Mouse (Mus musculus) heart, embryonic 12.5 days (tissue): ENCODE measurements around the gene Rsph10b. TPM values are rescaled to one million over a fixed set of nuclear protein-coding genes. Genes with fewer than 3 reads are reported as not detected.
"Not testable (repeated sequence)": the region's sequence is repeated elsewhere in the genome, so short reads cannot be mapped to it uniquely, and the experiment has no call there.

Experiments
- ATAC-seq: fragments of 200-750 bp; cut with Nextera tagmentation; 2 replicates; pipeline ENCODE4 v1.8.0; 2017; ENCODE audit warnings: moderate TSS enrichment, moderate library complexity; ENCODE audit not compliant: insufficient number of reproducible peaks, low FRiP score
- H3K27ac ChIP-seq: fragments of 300-500 bp; sonication (generic); 2 replicates; pipeline ENCODE4 v1.5.1; 2016; ENCODE audit warnings: mild to moderate bottlenecking, moderate library complexity; ENCODE audit not compliant: poor library complexity, severe bottlenecking
- H3K27me3 ChIP-seq: fragments of 300-500 bp; sonication (generic); replicated peaks from 2 replicates; pipeline ENCODE4 v1.6.1; 2016; ENCODE audit warnings: mild to moderate bottlenecking, moderate library complexity
- H3K36me3 ChIP-seq: fragments of 300-500 bp; sonication (generic); 2 replicates; pipeline ENCODE4 v1.6.1; 2016; ENCODE audit warnings: mild to moderate bottlenecking, moderate library complexity
- H3K4me1 ChIP-seq: fragments of 300-500 bp; sonication (generic); replicated peaks from 2 replicates; pipeline ENCODE4 v1.6.1; 2016; ENCODE audit warnings: mild to moderate bottlenecking
- H3K4me2 ChIP-seq: fragments of 300-500 bp; sonication (generic); 2 replicates; pipeline ENCODE4 v1.6.1; 2016; ENCODE audit warnings: mild to moderate bottlenecking, moderate library complexity
- H3K4me3 ChIP-seq: fragments of 300-500 bp; sonication (generic); 2 replicates; pipeline ENCODE4 v1.5.1; 2016; ENCODE audit warnings: mild to moderate bottlenecking
- H3K9ac ChIP-seq: fragments of 300-500 bp; sonication (generic); 2 replicates; pipeline ENCODE4 v1.6.1; 2016; ENCODE audit warnings: mild to moderate bottlenecking, moderate library complexity
- H3K9me3 ChIP-seq: fragments of 300-500 bp; sonication (generic); replicated peaks from 2 replicates; pipeline ENCODE4 v1.6.1; 2016; ENCODE audit warnings: mild to moderate bottlenecking, moderate library complexity
- WGBS: fragments of 180-500 bp; shearing (Covaris S2); methylation state at CpG from one replicate; pipeline ENCODE4 v1.1.7; 2016; 5-methylcytosine and 5-hydroxymethylcytosine counted together
- polyA plus RNA-seq: library from polyadenylated mRNA; unstranded; fragments of >200 nt; fragmentation: Nextera tagmentation; extraction: Ambion mirVana; gene quantifications from 2 replicates; pipeline ENCODE4 v1.2.1, GENCODE M21; 2016

The Rsph10b gene
- polyA plus RNA-seq, 1 experiment from 2014 or later: 1.3 TPM

GRCm38 (mm10) chr5:143992661-143993060 lies 59.8 kb downstream of the Rsph10b start:
- Histone ChIP-seq H3K36me3 (peaks cover 98% of the 10 kb centered on the region), H3K9ac (peak overlapping the region; percentile 18; the same call in 1 of the 2 replicates), H3K27me3 (no peaks in the 10 kb centered on the region), H3K4me2 (no peak overlapping the region), H3K9me3 (no peaks in the 10 kb centered on the region), H3K4me1 (peaks cover 13% of the 10 kb centered on the region), H3K4me3 (no peak overlapping the region), H3K27ac (no peak overlapping the region)
- ATAC-seq: no peak
- 82% methylated on average over 10 of the region's 10 CpGs for WGBS

GRCm38 (mm10) chr5:143993260-143993659 lies 60.4 kb downstream of the Rsph10b start:
- Histone ChIP-seq H3K9ac (no peak overlapping the region), H3K36me3 (peaks cover 98% of the 10 kb centered on the region), H3K4me3 (no peak overlapping the region), H3K4me1 (peaks cover 13% of the 10 kb centered on the region), H3K4me2 (no peak overlapping the region), H3K27me3 (no peaks in the 10 kb centered on the region), H3K27ac (peak overlapping the region; percentile 63; the same call in 1 of the 2 replicates), H3K9me3 (no peaks in the 10 kb centered on the region)
- WGBS: 91% methylated on average over 8 of the region's 8 CpGs
- ATAC-seq: no peak

GRCm38 (mm10) chr5:143993849-143994248 lies 61.0 kb downstream of the Rsph10b start:
- Histone ChIP-seq H3K4me2 (no peak overlapping the region), H3K27me3 (no peaks in the 10 kb centered on the region), H3K9me3 (no peaks in the 10 kb centered on the region), H3K27ac (peak overlapping the region; percentile 63), H3K36me3 (peaks cover 98% of the 10 kb centered on the region), H3K4me3 (no peak overlapping the region), H3K4me1 (peaks cover 13% of the 10 kb centered on the region), H3K9ac (no peak overlapping the region)
- WGBS: 76% methylated on average over 5 of the region's 5 CpGs
- ATAC-seq: 0 out of 2 replicates have a peak, but pooled peaks have one; percentile 39

GRCm38 (mm10) chr5:143994632-143995365 lies 62.0 kb downstream of the Rsph10b start:
- peaks cover 97% of the 10 kb centered on the region for H3K36me3 ChIP-seq
- WGBS: 71% methylated on average over 11 of the region's 11 CpGs
- no peak overlapping the region for H3K9ac ChIP-seq
- ATAC-seq: no peak
- H3K27ac ChIP-seq: no peak overlapping the region
- no peak overlapping the region for H3K4me2 ChIP-seq
- H3K4me1 ChIP-seq: peaks cover 13% of the 10 kb centered on the region
- no peak overlapping the region for H3K4me3 ChIP-seq
- no peaks in the 10 kb centered on the region for H3K27me3 ChIP-seq
- no peaks in the 10 kb centered on the region for H3K9me3 ChIP-seq

- Histone ChIP-seq H3K27me3 (no peaks in the 10 kb centered on the region), H3K27ac (no peak overlapping the region), H3K4me1 (0 out of 2 replicates have a peak, but pooled peaks cover under 1% of the 10 kb centered on the region), H3K4me2 (no peak overlapping the region), H3K9me3 (no peaks in the 10 kb centered on the region), H3K4me3 (no peak overlapping the region), H3K9ac (no peak overlapping the region), H3K36me3 (peaks cover 92% of the 10 kb centered on the region)
- 92% methylated on average over 1 of the region's 1 CpGs for WGBS
- no peak for ATAC-seq
Observed at GRCm38 (mm10) chr5:143999409-143999808, 66.6 kb downstream of the Rsph10b start.

- Histone ChIP-seq H3K36me3 (peaks cover 83% of the 10 kb centered on the region), H3K27ac (no peak overlapping the region), H3K9ac (no peak overlapping the region), H3K27me3 (no peaks in the 10 kb centered on the region), H3K4me3 (no peak overlapping the region), H3K4me1 (no peaks in the 10 kb centered on the region), H3K4me2 (no peak overlapping the region), H3K9me3 (no peaks in the 10 kb centered on the region)
- no peak for ATAC-seq
- 91% methylated on average over 15 of the region's 15 CpGs for WGBS
Observed at GRCm38 (mm10) chr5:144002461-144003192, 69.8 kb downstream of the Rsph10b start.

GRCm38 (mm10) chr5:144013366-144014134 lies 80.7 kb downstream of the Rsph10b start:
- not testable (repeated sequence) for H3K27me3 ChIP-seq, H3K4me1 ChIP-seq, H3K9ac ChIP-seq, H3K27ac ChIP-seq, ATAC-seq, H3K9me3 ChIP-seq
- H3K4me3 ChIP-seq: peak overlapping the region; percentile 98
- H3K4me2 ChIP-seq: peak overlapping the region; percentile 55
- WGBS: 62% methylated on average over 13 of the region's 13 CpGs
- peaks cover 36% of the 10 kb centered on the region for H3K36me3 ChIP-seq

- Histone ChIP-seq H3K9me3 (no peaks in the 10 kb centered on the region), H3K4me3 (peak within 1 kb of the TSS; percentile 98), H3K4me1 (peaks cover 3% of the 10 kb centered on the region; the same call in 1 of the 2 replicates), H3K27me3 (no peaks in the 10 kb centered on the region), H3K36me3 (peaks cover 25% of the 10 kb centered on the region), H3K27ac (peak within 1 kb of the TSS; percentile 66), H3K9ac (peak within 1 kb of the TSS; percentile 94), H3K4me2 (peak within 1 kb of the TSS; percentile 60)
- WGBS: 3% methylated on average over 47 of the region's 47 CpGs
- peak; percentile 98 for ATAC-seq
Observed at GRCm38 (mm10) chr5:144014551-144015311, 81.9 kb downstream of the Rsph10b start, which contains the start of gene Ccz1. Ccz1 (minus strand) TSS chr5:144014877.

GRCm38 (mm10) chr5:144015312-144015650 lies 82.4 kb downstream of the Rsph10b start:
- H3K9ac ChIP-seq: no peak overlapping the region
- H3K4me1 ChIP-seq: peaks cover 3% of the 10 kb centered on the region; the same call in 1 of the 2 replicates
- 70% methylated on average over 3 of the region's 3 CpGs for WGBS
- H3K27ac ChIP-seq: no peak overlapping the region
- no peak for ATAC-seq
- H3K4me2 ChIP-seq: peak overlapping the region; percentile 60
- peak overlapping the region; percentile 98; the same call in 1 of the 2 replicates for H3K4me3 ChIP-seq
- peaks cover 21% of the 10 kb centered on the region for H3K36me3 ChIP-seq
- H3K27me3 ChIP-seq: no peaks in the 10 kb centered on the region
- H3K9me3 ChIP-seq: no peaks in the 10 kb centered on the region

- peaks cover 15% of the 10 kb centered on the region for H3K36me3 ChIP-seq
- 86% methylated on average over 9 of the region's 9 CpGs for WGBS
- no peaks in the 10 kb centered on the region for H3K9me3 ChIP-seq
- no peak overlapping the region for H3K9ac ChIP-seq
- H3K27me3 ChIP-seq: no peaks in the 10 kb centered on the region
- no peak overlapping the region for H3K4me2 ChIP-seq
- H3K4me1 ChIP-seq: peaks cover 3% of the 10 kb centered on the region; the same call in 1 of the 2 replicates
- no peak for ATAC-seq
- H3K4me3 ChIP-seq: no peak overlapping the region
- no peak overlapping the region for H3K27ac ChIP-seq
Observed at GRCm38 (mm10) chr5:144015845-144016244, 83.0 kb downstream of the Rsph10b start.
